Mouse (Mus musculus): ENCODE data around the gene Cox6a2.

Cox6a2 gene

GRCm38 (mm10) chr7:128206152-128206551 lies at the start of gene Cox6a2:
Gene Cox6a2, minus strand, starts transcription at chr7:128206387.
- no peak for DNase-seq

DNA sequence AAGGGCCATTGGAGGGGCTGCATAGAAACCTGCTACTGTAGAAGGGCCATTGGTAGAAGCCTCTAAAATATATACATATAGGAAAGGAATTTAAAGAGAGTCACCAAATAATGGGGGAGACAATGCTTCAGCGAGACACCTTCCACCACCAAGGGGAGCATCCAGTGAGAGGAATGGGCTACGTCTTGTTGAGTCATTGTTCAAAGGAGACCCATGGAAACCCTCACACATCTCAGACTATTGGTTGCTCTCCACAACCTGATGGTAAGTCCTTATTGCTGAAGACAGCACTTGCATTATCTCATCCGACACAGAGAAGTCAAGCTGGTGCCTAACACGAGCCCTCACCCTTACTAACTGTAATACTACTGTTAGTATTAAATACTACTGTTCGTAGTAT lies 49.6 kb upstream of the Cox6a2 start:
- no peak for DNase-seq

DNA sequence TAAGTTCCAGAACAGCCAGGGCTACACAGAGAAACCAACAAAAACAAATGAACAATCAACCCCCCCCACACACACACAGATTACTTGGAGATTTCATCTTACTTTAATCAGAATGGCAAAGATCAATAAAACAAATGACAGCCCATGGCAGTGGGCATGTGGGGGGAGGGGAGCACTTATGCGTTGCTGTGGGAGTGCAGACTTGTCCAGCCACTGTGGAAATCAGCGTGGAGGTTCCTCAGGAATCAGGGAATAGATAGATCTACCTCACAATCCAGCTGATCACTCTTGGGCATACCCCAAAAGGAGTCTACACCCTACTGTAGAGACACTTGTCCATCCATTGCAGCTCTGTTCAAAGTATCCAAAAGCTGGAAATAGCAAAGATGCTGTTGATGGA lies 48.8 kb upstream of the Cox6a2 start:
- no peak for DNase-seq

DNA sequence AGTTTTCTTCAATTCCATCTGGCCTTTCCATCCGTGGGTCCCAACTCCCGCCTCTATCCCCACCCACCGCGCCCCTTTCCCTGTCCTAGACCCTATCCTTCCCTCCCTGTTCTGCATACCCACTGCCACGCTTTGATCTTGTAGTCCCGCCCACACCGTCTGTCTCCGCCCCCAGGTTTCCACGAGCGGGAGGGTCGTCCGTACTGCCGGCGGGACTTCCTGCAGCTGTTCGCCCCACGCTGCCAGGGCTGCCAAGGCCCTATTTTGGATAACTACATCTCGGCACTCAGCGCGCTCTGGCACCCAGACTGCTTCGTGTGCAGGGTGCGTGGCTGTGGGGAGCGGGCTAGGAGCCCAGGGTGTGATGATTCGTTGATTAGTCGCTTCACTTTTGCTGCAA lies 46.4 kb upstream of the Cox6a2 start:
- DNase-seq, result no peak

- DNase-seq, result no peak
These were observed 45.8 kb upstream of the Cox6a2 start for GRCm38 (mm10) chr7:128251946-128252345.

DNA sequence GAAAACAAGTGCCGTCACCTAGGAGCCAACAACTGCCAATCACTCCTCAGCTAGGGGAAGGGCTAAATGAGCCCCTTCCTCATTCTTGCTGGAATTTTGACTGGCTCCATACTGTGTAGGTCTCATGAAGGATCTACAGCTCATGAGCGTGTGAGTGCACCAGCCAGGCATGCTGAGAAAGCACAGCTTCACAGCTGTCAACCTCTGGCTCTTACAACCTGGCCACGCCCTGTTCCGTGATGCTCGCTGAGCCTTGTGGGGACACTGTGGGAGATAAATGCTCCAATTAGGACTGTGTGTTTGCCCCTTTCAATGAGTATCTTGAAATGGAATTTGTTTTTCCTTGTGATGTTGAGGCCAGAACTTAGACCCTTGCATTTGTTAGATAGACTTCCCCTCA lies 43.8 kb upstream of the Cox6a2 start:
- DNase-seq, result no peak

DNA sequence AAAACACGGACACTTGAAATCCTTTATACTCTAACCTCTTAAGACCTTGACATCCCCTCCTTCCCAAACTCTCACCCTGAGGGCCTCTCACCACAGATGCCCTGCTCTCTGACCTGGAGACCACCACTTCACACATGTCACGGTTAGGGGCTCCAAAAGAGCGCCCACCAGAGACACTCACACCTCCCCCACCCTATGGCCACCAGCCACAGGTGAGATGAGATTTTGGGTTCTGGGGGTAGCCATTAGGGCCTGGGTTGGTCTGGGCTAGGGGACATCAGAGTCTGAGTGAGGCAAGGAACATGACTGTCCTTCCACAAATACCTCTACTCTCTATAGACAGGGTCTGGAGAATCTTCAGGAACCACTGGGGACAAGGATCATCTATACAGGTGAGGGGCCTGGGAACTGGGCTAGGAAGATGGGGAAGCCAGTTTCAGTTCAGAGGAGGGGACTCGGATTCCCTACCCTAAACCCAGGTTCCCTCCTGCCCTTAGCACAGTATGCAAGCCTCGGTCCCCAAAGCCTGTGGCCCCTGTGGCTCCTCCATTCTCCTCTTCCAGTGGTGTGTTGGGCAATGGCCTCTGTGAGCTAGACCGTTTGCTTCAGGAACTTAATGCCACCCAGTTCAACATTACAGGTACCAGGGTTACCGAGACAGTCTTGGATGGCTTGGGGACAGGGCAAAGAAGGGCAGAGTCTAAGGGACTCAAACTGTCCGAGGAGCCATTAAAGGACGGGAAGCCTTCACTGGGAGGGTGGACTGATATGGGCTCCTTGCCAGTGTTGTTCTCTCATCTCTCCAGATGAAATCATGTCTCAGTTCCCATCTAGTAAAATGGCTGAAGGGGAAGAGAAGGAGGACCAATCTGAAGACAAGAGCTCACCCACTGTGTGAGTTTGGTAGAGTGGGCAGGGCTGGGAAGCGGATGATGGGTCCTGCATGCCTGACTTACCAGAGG lies 42.2 kb upstream of the Cox6a2 start:
- no peak for DNase-seq

DNA sequence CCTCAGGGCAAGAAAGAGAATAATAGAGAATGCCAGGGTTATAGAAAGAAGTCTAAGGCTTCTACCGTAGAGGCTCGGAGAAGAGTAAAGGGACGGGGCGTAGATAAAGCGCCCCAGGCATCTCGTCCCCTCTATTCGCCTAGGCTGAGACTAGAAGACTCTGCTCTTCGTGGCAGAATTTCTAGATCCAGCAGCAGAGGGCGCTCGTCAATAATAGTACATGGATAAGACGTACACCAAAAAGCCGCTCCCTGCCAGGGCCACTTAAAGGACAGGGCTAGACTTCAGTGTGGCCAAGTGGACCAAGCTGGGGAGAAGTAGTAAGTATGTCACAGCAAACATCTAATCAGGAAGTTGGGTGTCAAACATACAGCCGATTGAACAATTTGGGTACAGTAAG lies 41.3 kb upstream of the Cox6a2 start:
- peak; percentile 90 for DNase-seq

DNA sequence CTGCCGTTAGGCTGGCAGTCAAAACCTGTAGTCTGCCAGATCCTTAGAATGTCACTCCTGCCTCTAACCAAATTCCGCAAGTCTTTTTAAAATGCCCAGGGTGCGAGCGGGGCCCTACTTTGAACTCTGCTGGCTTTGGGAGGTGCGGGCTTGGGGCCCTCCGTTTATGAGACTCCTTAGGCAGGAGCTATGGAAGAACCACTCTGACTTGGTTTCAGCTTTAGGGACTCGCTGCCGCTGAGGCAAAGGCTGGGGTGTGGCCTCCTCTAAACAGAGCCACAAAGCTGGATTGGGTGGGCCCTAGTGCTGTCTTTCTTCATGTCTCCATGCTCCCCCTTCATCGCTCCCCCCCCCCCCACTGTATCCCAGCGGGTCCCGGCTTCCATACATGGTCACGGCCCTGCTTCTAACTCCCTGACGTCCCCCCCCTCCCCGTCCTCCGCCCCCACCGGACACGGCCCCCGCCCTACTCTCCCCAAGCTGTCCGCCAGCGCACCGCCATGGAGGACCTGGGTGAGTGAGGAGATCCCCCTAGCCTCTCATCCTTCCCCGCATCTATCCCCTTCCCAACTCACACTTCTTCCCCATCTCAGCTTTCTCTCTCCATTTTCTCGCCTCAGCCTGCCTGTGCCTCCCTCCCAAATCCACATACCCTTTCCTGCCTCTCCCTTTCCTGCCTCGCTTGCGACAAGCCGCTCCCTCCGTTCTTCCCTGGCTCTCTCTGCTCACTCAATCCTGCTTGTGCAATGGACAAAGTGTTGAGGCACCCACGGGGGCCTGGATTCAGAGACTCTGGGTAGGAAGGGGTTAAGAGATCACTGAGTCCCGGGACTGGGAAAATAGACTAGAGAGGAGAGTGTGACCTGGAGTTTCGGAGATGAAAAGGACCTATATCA lies 40.6 kb upstream of the Cox6a2 start, which contains the start of gene Tgfb1i1:
Gene Tgfb1i1, plus strand, starts transcription at position 317 of the 896 bp plus-strand sequence.
- DNase-seq, result peak; percentile 74

- DNase-seq, result no peak
These were observed 39.4 kb upstream of the Cox6a2 start for GRCm38 (mm10) chr7:128245547-128245946.

DNA sequence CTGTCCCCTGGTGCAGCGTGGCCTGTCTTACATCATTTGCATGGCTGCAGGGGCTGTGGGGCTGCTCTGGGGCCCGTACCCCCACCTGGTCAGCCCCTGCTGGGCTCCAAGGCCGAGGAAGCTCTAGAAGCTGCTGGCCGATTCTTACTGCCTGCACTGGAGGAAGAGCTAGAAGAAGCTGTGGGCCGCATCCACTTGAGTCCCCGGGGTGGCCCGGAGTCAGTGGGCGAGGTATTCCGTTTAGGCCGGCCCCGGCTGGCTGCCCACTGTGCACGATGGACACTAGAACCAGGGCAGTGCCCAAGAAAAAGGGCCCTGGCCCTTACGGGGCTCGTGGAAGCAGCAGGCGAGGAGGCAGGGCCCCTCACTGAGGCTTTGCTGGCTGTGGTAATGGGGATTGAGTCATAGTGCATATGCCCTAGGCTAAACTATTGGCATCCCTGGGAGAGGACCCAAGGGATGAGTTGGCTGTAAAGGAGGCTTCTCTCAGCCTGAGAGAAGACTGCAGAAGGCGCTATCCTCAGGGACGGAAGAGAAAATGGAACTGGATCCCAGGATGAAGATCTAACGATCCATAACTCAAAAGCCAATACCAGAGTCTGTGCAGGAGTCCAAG lies 38.3 kb upstream of the Cox6a2 start:
- DNase-seq, result no peak

DNA sequence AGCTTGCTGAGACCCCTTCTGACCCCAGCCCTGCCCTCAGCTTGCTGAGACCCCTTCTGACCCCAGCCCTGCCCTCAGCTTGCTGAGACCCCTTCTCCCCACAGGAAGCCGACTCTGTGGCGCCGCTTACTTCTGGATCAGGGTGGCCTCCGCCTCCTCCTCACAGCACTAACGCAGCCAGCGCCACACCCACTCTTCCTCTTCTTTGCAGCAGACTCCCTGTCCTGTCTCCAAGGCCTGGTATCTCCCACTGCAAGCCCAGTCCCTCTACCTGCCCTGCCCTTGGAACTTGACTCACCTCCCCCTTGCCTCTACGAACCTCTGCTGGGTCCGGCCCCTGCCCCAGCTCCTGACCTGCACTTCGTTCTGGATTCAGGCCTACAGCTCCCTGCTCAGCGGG lies 37.7 kb upstream of the Cox6a2 start:
- no peak for DNase-seq

GRCm38 (mm10) chr7:128242331-128242730 lies 36.1 kb upstream of the Cox6a2 start:
- no peak for DNase-seq

GRCm38 (mm10) chr7:128240131-128240784 lies 34.1 kb upstream of the Cox6a2 start:
- no peak for DNase-seq

- DNase-seq, result peak; percentile 44
These were observed 32.8 kb upstream of the Cox6a2 start for GRCm38 (mm10) chr7:128238991-128239390.

DNA sequence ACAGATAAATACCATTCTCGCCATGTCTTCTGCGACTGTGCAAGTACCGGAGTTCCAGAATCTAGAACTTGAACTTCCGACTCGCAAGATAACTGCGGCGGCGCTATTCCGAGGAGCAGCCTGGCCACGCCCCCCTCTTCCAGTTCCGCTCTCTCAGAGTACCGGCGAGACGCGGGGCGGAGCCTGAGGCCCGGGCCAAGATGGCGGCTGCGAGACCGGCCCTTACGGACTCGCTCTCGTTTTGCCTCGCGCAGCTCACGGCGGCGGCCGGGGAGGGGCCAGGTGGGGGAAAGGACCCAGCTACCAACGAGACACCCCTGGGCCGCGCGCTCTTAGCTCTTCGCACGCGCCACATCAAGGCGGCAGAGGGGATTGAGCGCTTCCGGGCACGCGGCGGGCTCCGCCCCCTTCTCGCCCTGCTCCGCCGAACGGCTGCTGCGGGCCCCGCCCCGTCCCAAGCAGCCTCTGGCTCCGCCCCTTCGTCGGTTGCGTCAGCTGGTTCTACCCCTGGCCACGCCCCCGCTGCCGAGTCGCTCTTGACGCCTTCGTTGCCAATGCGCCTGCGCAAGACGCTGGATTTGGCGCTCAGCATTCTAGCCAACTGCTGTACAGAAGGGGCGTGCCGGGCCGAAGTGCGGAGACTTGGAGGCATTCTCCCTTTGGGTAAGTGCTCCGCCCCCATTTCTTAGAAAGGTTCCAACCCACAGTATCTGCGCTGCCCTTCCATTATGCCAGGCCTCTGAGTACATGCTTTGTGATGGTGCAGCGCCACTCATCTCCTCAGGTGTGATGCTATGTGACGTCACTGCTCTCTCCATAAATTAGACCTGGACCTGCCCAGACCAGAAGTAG lies 32.0 kb upstream of the Cox6a2 start, which contains the start of gene 9130023H24Rik:
Gene 9130023H24Rik, minus strand, starts transcription at position 105 of the 852 bp plus-strand sequence.
- peak; percentile 100 for DNase-seq

- no peak for DNase-seq
These were observed 31.4 kb upstream of the Cox6a2 start for GRCm38 (mm10) chr7:128237593-128237926.

GRCm38 (mm10) chr7:128236856-128237592 lies 30.8 kb upstream of the Cox6a2 start, which contains the start of gene Armc5:
Gene Armc5, plus strand, starts transcription at chr7:128237342.
- DNase-seq, result peak; percentile 91

GRCm38 (mm10) chr7:128236426-128236825 lies 30.2 kb upstream of the Cox6a2 start:
- no peak for DNase-seq

GRCm38 (mm10) chr7:128235481-128235880 lies 29.3 kb upstream of the Cox6a2 start:
- peak; percentile 72 for DNase-seq

DNA sequence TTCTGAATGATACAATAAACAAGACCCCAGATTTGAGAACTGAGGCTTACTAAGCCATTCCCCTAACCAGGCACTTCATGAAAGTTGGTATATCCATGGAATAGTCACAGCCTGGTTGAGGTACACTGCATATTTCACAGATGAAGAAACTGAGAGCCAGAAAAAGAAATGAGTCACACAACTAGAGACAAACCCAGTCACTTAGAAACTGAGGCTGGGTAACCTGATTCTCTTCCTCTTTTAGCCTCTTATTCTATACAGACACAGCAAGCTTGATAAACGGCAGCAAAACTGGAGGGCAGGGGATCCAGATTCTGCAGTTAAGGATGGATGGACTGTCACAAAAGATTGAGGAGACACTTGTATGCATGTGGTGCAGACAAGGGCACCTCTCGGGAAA lies 28.6 kb upstream of the Cox6a2 start:
- DNase-seq, result no peak

All from kidney, postnatal 14 days (tissue).